16 mouse cellular contexts compared by ENCODE assay signal in genomic region chr6:143279222-143279621, GRCm38 (mm10).
DNase-seq lines count a peak whose midpoint lies in the region; ATAC-seq and TF ChIP-seq lines count a peak whose summit lies in the region.
"Had no signal": no experiment of that assay in that cellular context is flagged by ENCODE, and none has a peak within 500 bp of the region (broad histone marks: within the 10 kb centered on the region; RNA-seq: fewer than 3 reads in every experiment).

No protein-coding gene starts in this region.

- TF ChIP-seq CTCF in liver, adult 2 months (IDR thresholded peaks at IDR 0.05; ENCODE audit: low read depth, low read length): peak; percentile 37
- TF ChIP-seq CTCF in CH12.LX (conservative IDR thresholded peaks at IDR 0.05 in 1 of 2, IDR thresholded peaks at IDR 0.05 in 1 of 2; ENCODE audit: low read depth in 2 of 2, low read length in 2 of 2) (peak in 1 of 2 experiments; percentile 35; a peak in 2 of 4 replicates), Patski (IDR thresholded peaks at IDR 0.05) (peak; percentile 39)

- ATAC-seq in Patski: no peak
- ATAC-seq in kidney, embryonic 14.5 days (ENCODE audit: low FRiP score, low TSS enrichment): no peak
- no peak for ATAC-seq in midbrain, embryonic 14.5 days (ENCODE audit: low FRiP score, low TSS enrichment)
- ATAC-seq: forebrain, embryonic 15.5 days; midbrain, embryonic 15.5 days had no signal

- H3K4me1 ChIP-seq in liver, adult 2 months (ENCODE audit: control insufficient read depth, insufficient read depth, low read length): no peaks in the 10 kb centered on the region
- peaks cover 0 to 10% of the 10 kb centered on the region in 2 experiments; a peak in 1 of 4 replicates for H3K4me1 ChIP-seq in CH12.LX (ENCODE audit: control insufficient read depth in 1 of 2, insufficient read depth in 2 of 2)
- no peaks in the 10 kb centered on the region for H3K4me1 ChIP-seq in kidney, embryonic 14.5 days (ENCODE audit: control insufficient read depth, insufficient read depth, low read length)
- H3K4me1 ChIP-seq in midbrain, embryonic 14.5 days (ENCODE audit: control insufficient read depth, insufficient read depth, low read length): no peaks in the 10 kb centered on the region
- H3K4me1 ChIP-seq: forebrain, embryonic 15.5 days; hindbrain, embryonic 12.5 days; limb, embryonic 12.5 days; midbrain, embryonic 15.5 days had no signal

- 51% methylated on average over 3 of the region's 3 CpGs for WGBS in liver, adult 2 months
- WGBS in kidney, embryonic 14.5 days: 52% methylated on average over 3 of the region's 3 CpGs
- 54% methylated on average over 3 of the region's 3 CpGs for WGBS in midbrain, embryonic 14.5 days

- H3K9me3 ChIP-seq in CH12.LX (replicated peaks; ENCODE audit: low read length): peaks cover 3% of the 10 kb centered on the region
- no peaks in the 10 kb centered on the region for H3K9me3 ChIP-seq in kidney, embryonic 14.5 days (ENCODE audit: control insufficient read depth, low read length)
- no peaks in the 10 kb centered on the region for H3K9me3 ChIP-seq in midbrain, embryonic 14.5 days (ENCODE audit: control insufficient read depth, low read length)
- H3K9me3 ChIP-seq: forebrain, embryonic 15.5 days; hindbrain, embryonic 12.5 days; limb, embryonic 12.5 days; midbrain, embryonic 15.5 days had no signal

- no peak overlapping the region for H3K9ac ChIP-seq in liver, adult 2 months (ENCODE audit: low read depth, low read length)
- H3K9ac ChIP-seq in CH12.LX (ENCODE audit: insufficient read depth, low read depth): no peak overlapping the region
- no peak overlapping the region for H3K9ac ChIP-seq in kidney, embryonic 14.5 days (ENCODE audit: low read depth, low read length)
- H3K9ac ChIP-seq in midbrain, embryonic 14.5 days (replicated peaks; ENCODE audit: low read length): no peak overlapping the region
- H3K9ac ChIP-seq: forebrain, embryonic 15.5 days; hindbrain, embryonic 12.5 days; limb, embryonic 12.5 days; midbrain, embryonic 15.5 days had no signal

- TF ChIP-seq POLR2A in liver, adult 2 months (IDR thresholded peaks at IDR 0.05; ENCODE audit: extremely low read depth, insufficient read depth, low read length): no peak
- no peak for TF ChIP-seq POLR2A in CH12.LX (IDR thresholded peaks at IDR 0.05; ENCODE audit: low read depth, low read length)

- CTCF ChIA-PET in Patski (lab: Charles Lee): no interaction called here

- no peaks in the 10 kb centered on the region for H3K27me3 ChIP-seq in liver, adult 2 months (ENCODE audit: control insufficient read depth, insufficient read depth, low read length)
- no peaks in the 10 kb centered on the region for H3K27me3 ChIP-seq in CH12.LX (replicated peaks)
- peaks cover 15% of the 10 kb centered on the region for H3K27me3 ChIP-seq in Patski
- H3K27me3 ChIP-seq in splenic B cell, adult 2 months (ENCODE audit: control insufficient read depth, insufficient read depth, low read length, poor library complexity, severe bottlenecking): no peaks in the 10 kb centered on the region
- no peaks in the 10 kb centered on the region for H3K27me3 ChIP-seq in kidney, embryonic 14.5 days (ENCODE audit: control insufficient read depth, insufficient read depth, low read length)
- H3K27me3 ChIP-seq in midbrain, embryonic 14.5 days (ENCODE audit: control insufficient read depth, insufficient read depth, low read length): no peaks in the 10 kb centered on the region
- H3K27me3 ChIP-seq: forebrain, embryonic 15.5 days; hindbrain, embryonic 12.5 days; limb, embryonic 12.5 days; midbrain, embryonic 15.5 days had no signal

- no peak for TF ChIP-seq EP300 in CH12.LX (IDR thresholded peaks at IDR 0.05; ENCODE audit: low read length)

- POLR2A ChIA-PET in Patski (lab: Charles Lee): no interaction called here

- in situ Hi-C loops in CH12.LX (cut with MboI; ENCODE audit: low pct_ligation_motif_present, low pct_unique_long_range_greater_than_20kb, low sequenced_read_pairs) (no loop called here), Patski (cut with MboI; ENCODE audit: low pct_unique_long_range_greater_than_20kb) (no loop called here)

- dilution Hi-C loops in CH12.LX (cut with MboI; ENCODE audit: extremely low pct_ligation_motif_present, extremely low pct_unique_long_range_greater_than_20kb, low sequenced_read_pairs): no loop called here

- no peak for DNase-seq in liver, adult 2 months (ENCODE audit: extremely low read depth, low read depth, low spot score)
- no peak for DNase-seq in liver
- peak; percentile 33 for DNase-seq in CH12.LX (ENCODE audit: extremely low read depth)
- no peak for DNase-seq in Patski (ENCODE audit: low read depth, low spot score)
- DNase-seq in splenic B cell, adult 2 months (ENCODE audit: low read depth, low spot score): peak; percentile 7
- no peak for DNase-seq in kidney, adult 11 months
- no peak for DNase-seq in midbrain, embryonic 14.5 days
- DNase-seq: adrenal gland, adult 8-10 months; gastrocnemius, postnatal 14 days; kidney, postnatal 10 days; lung, postnatal 10 days had no signal

- no peak overlapping the region for H3K4me2 ChIP-seq in CH12.LX (ENCODE audit: insufficient read depth, low read depth, poor library complexity, severe bottlenecking)
- no peak overlapping the region for H3K4me2 ChIP-seq in kidney, embryonic 14.5 days (replicated peaks; ENCODE audit: low read depth, low read length)
- no peak overlapping the region for H3K4me2 ChIP-seq in midbrain, embryonic 14.5 days (ENCODE audit: low read length)
- H3K4me2 ChIP-seq: forebrain, embryonic 15.5 days; hindbrain, embryonic 12.5 days; limb, embryonic 12.5 days; midbrain, embryonic 15.5 days had no signal

- H3K36me3 ChIP-seq in liver, adult 2 months (ENCODE audit: control insufficient read depth, insufficient read depth, low read length): no peaks in the 10 kb centered on the region
- no peaks in the 10 kb centered on the region for H3K36me3 ChIP-seq in CH12.LX (replicated peaks in 1 of 2; ENCODE audit: control insufficient read depth in 1 of 2, insufficient read depth in 1 of 2, low read length in 1 of 2)
- no peaks in the 10 kb centered on the region for H3K36me3 ChIP-seq in splenic B cell, adult 2 months (ENCODE audit: control insufficient read depth, insufficient read depth, low read length, poor library complexity, severe bottlenecking)
- H3K36me3 ChIP-seq in kidney, embryonic 14.5 days (ENCODE audit: control insufficient read depth, insufficient read depth, low read length): no peaks in the 10 kb centered on the region
- H3K36me3 ChIP-seq in midbrain, embryonic 14.5 days (ENCODE audit: control insufficient read depth, insufficient read depth, low read length): no peaks in the 10 kb centered on the region
- H3K36me3 ChIP-seq: forebrain, embryonic 15.5 days; hindbrain, embryonic 12.5 days; limb, embryonic 12.5 days; midbrain, embryonic 15.5 days had no signal

- H3K4me3 ChIP-seq in liver, adult 2 months (ENCODE audit: insufficient read depth, low read depth, low read length): no peak overlapping the region
- no peak overlapping the region for H3K4me3 ChIP-seq in CH12.LX (replicated peaks in 1 of 3; ENCODE audit: low read depth in 2 of 3, low read length in 2 of 3, poor library complexity in 1 of 3)
- no peak overlapping the region for H3K4me3 ChIP-seq in kidney, embryonic 14.5 days (ENCODE audit: low read length)
- H3K4me3 ChIP-seq in midbrain, embryonic 14.5 days (replicated peaks; ENCODE audit: low read depth, low read length): no peak overlapping the region
- H3K4me3 ChIP-seq: forebrain, embryonic 15.5 days; hindbrain, embryonic 12.5 days; limb, embryonic 12.5 days; midbrain, embryonic 15.5 days had no signal

- TF ChIP-seq RAD21 in CH12.LX (IDR thresholded peaks at IDR 0.05; ENCODE audit: low read depth, low read length): no peak; the same call in 1 of the 2 replicates

- no peak overlapping the region for H3K27ac ChIP-seq in liver, adult 2 months (replicated peaks; ENCODE audit: insufficient read depth, low read depth, low read length)
- no peak overlapping the region for H3K27ac ChIP-seq in CH12.LX (ENCODE audit: insufficient read depth, low read depth)
- H3K27ac ChIP-seq in kidney, embryonic 14.5 days (ENCODE audit: low read depth, low read length): no peak overlapping the region
- H3K27ac ChIP-seq in midbrain, embryonic 14.5 days (replicated peaks; ENCODE audit: low read depth, low read length): no peak overlapping the region
- H3K27ac ChIP-seq: forebrain, embryonic 15.5 days; hindbrain, embryonic 12.5 days; limb, embryonic 12.5 days; midbrain, embryonic 15.5 days had no signal

- no peaks in the 10 kb centered on the region for H3K79me2 ChIP-seq in liver, adult 2 months (ENCODE audit: control insufficient read depth, insufficient read depth, low read length)
- no peaks in the 10 kb centered on the region for H3K79me2 ChIP-seq in CH12.LX (replicated peaks; ENCODE audit: control insufficient read depth, extremely low read depth, insufficient read depth, poor library complexity, severe bottlenecking)

TF ChIP-seq in CH12.LX, 34 proteins besides CTCF, POLR2A, EP300 and RAD21:
- TF ChIP-seq MXI1 (IDR thresholded peaks at IDR 0.05; ENCODE audit: low read depth, low read length): no peak
- TF ChIP-seq MAZ (IDR thresholded peaks at IDR 0.05; ENCODE audit: low read depth, low read length): no peak
- TF ChIP-seq RCOR1 (conservative IDR thresholded peaks at IDR 0.05; ENCODE audit: low read depth, low read length): no peak

Comparison
In these comparisons a context has a peak if more than half of its experiments do, and no peak if none do; other contexts are left out.
1. DNase-seq: peak in CH12.LX (single experiment) and splenic B cell, adult 2 months (single experiment); none in liver, adult 2 months (single experiment), liver (single experiment), Patski (single experiment), kidney, adult 11 months (single experiment) and midbrain, embryonic 14.5 days (single experiment).